Comparison of ENCODE assay signal across 21 mouse cellular contexts in genomic region chr2:29206156-29206555, GRCm38 (mm10). TPM values are rescaled to one million over a fixed set of nuclear protein-coding genes. Genes with fewer than 3 reads are reported as not detected.
DNase-seq lines count a peak whose midpoint lies in the region; ATAC-seq and TF ChIP-seq lines count a peak whose summit lies in the region.
"Had no signal": no experiment of that assay in that cellular context is flagged by ENCODE, and none has a peak within 500 bp of the region (broad histone marks: within the 10 kb centered on the region; RNA-seq: fewer than 3 reads in every experiment).

No protein-coding gene starts in this region.

- no peaks in the 10 kb centered on the region for H3K9me3 ChIP-seq in midbrain, embryonic 13.5 days
- no peaks in the 10 kb centered on the region for H3K9me3 ChIP-seq in midbrain, embryonic 10.5 days (replicated peaks)
- no peaks in the 10 kb centered on the region for H3K9me3 ChIP-seq in midbrain, embryonic 15.5 days
- H3K9me3 ChIP-seq: forebrain, embryonic 10.5 days; heart, embryonic 10.5 days; heart, embryonic 13.5 days; hindbrain, embryonic 12.5 days had no signal

- no peak overlapping the region for H3K9ac ChIP-seq in midbrain, embryonic 13.5 days (replicated peaks)
- H3K9ac ChIP-seq in midbrain, embryonic 15.5 days, result no peak overlapping the region
- H3K9ac ChIP-seq: heart, embryonic 13.5 days; hindbrain, embryonic 12.5 days had no signal

- intact Hi-C loops in gastrocnemius, postnatal 14 days (cut with DNase I; ENCODE audit: low total_unique reads), result no loop called here

- WGBS in midbrain, embryonic 13.5 days, result 26% methylated on average over 8 of the region's 8 CpGs
- WGBS in midbrain, embryonic 10.5 days, result 43% methylated on average over 8 of the region's 8 CpGs
- 35% methylated on average over 8 of the region's 8 CpGs for WGBS in midbrain, embryonic 15.5 days
- 41% methylated on average over 8 of the region's 8 CpGs for WGBS in lung, adult 2 months

- no peak for TF ChIP-seq CTCF in brain, embryonic 14.5 days (IDR thresholded peaks at IDR 0.05; ENCODE audit: borderline replicate concordance, extremely low read depth, insufficient read depth, insufficient read length)
- no peak for TF ChIP-seq CTCF in lung, adult 2 months (IDR thresholded peaks at IDR 0.05; ENCODE audit: insufficient read depth, low read length)

- no peak overlapping the region for H3K4me2 ChIP-seq in midbrain, embryonic 13.5 days (replicated peaks)
- H3K4me2 ChIP-seq in midbrain, embryonic 15.5 days, result no peak overlapping the region
- H3K4me2 ChIP-seq: heart, embryonic 13.5 days; hindbrain, embryonic 12.5 days had no signal

- peak; percentile 37; the same call in 1 of the 2 replicates for ATAC-seq in midbrain, embryonic 13.5 days
- ATAC-seq in midbrain, embryonic 15.5 days (replicated peaks), result peak; percentile 59; the same call in 1 of the 2 replicates
- ATAC-seq: CD4-positive, CD25-positive, alpha-beta regulatory T cell, adult 4 months; forebrain, embryonic 14.5 days; hindbrain, embryonic 16.5 days had no signal

- no peak for DNase-seq in midbrain, embryonic 10.5 days (ENCODE audit: low spot score)
- peak; percentile 52 for DNase-seq in brain, embryonic 14.5 days (ENCODE audit: low read depth)
- no peak for DNase-seq in lung, adult 2 months
- DNase-seq in gastrocnemius, postnatal 14 days, result no peak
- DNase-seq: adrenal gland, adult 2 months; adrenal gland, postnatal 14 days; cerebellum, adult 18-20 months; cerebellum, adult 9-10 months; gastrocnemius, postnatal 36 days; heart, adult 2 months; heart, postnatal 14 days; heart, postnatal 4 days had no signal

- H3K27ac ChIP-seq in midbrain, embryonic 13.5 days, result no peak overlapping the region
- H3K27ac ChIP-seq in midbrain, embryonic 10.5 days (replicated peaks), result no peak overlapping the region; the same call in 1 of the 2 replicates
- H3K27ac ChIP-seq in midbrain, embryonic 15.5 days, result 0 out of 2 replicates have a peak overlapping the region, but pooled peaks have one; percentile 11
- H3K27ac ChIP-seq: forebrain, embryonic 10.5 days; heart, adult 2 months; heart, embryonic 10.5 days; heart, embryonic 13.5 days; hindbrain, embryonic 12.5 days had no signal

- H3K4me3 ChIP-seq in midbrain, embryonic 13.5 days (replicated peaks), result no peak overlapping the region
- H3K4me3 ChIP-seq in midbrain, embryonic 10.5 days, result no peak overlapping the region
- H3K4me3 ChIP-seq in midbrain, embryonic 15.5 days, result no peak overlapping the region
- no peak overlapping the region for H3K4me3 ChIP-seq in lung, adult 2 months (replicated peaks; ENCODE audit: extremely low read depth, low read depth, low read length)
- H3K4me3 ChIP-seq: forebrain, embryonic 10.5 days; heart, adult 2 months; heart, embryonic 10.5 days; heart, embryonic 13.5 days; hindbrain, embryonic 12.5 days had no signal

- H3K4me1 ChIP-seq in midbrain, embryonic 13.5 days (replicated peaks), result peaks cover 29% of the 10 kb centered on the region
- peaks cover 22% of the 10 kb centered on the region for H3K4me1 ChIP-seq in midbrain, embryonic 10.5 days
- peaks cover 15% of the 10 kb centered on the region; the same call in 1 of the 2 replicates for H3K4me1 ChIP-seq in midbrain, embryonic 15.5 days
- no peaks in the 10 kb centered on the region for H3K4me1 ChIP-seq in lung, adult 2 months (ENCODE audit: control insufficient read depth, insufficient read depth, low read length)
- H3K4me1 ChIP-seq: heart, embryonic 13.5 days; hindbrain, embryonic 12.5 days had no signal

- no peaks in the 10 kb centered on the region for H3K36me3 ChIP-seq in midbrain, embryonic 13.5 days
- H3K36me3 ChIP-seq in midbrain, embryonic 10.5 days, result no peaks in the 10 kb centered on the region
- no peaks in the 10 kb centered on the region for H3K36me3 ChIP-seq in midbrain, embryonic 15.5 days (replicated peaks)
- H3K36me3 ChIP-seq: forebrain, embryonic 10.5 days; heart, embryonic 10.5 days; heart, embryonic 13.5 days; hindbrain, embryonic 12.5 days had no signal

- TF ChIP-seq POLR2A in brain, embryonic 14.5 days (IDR thresholded peaks at IDR 0.05; ENCODE audit: borderline replicate concordance, extremely low read depth, insufficient read depth, insufficient read length, poor library complexity, severe bottlenecking), result no peak
- no peak for TF ChIP-seq POLR2A in lung, adult 2 months (IDR thresholded peaks at IDR 0.05; ENCODE audit: borderline replicate concordance, extremely low read depth, low read depth, low read length)

- 0 out of 2 replicates have a peak, but pooled peaks cover 2% of the 10 kb centered on the region for H3K27me3 ChIP-seq in midbrain, embryonic 13.5 days
- H3K27me3 ChIP-seq in midbrain, embryonic 10.5 days (ENCODE audit: low read depth, poor library complexity, severe bottlenecking), result peaks cover 5% of the 10 kb centered on the region; the same call in 1 of the 2 replicates
- no peaks in the 10 kb centered on the region for H3K27me3 ChIP-seq in midbrain, embryonic 15.5 days (replicated peaks)

RNA-seq across cellular contexts. Expression of gene Ntng2, which starts 46.6 kb away (rescaled TPM):
- polyA plus RNA-seq in midbrain, embryonic 13.5 days (2015; fragmentation: Nextera tagmentation; extraction: Ambion mirVana), result 11.8 and 15.6 TPM in 2 replicates
- 1.6 and 2.8 TPM in 2 replicates for polyA plus RNA-seq in midbrain, embryonic 10.5 days (2016; fragmentation: Nextera tagmentation; extraction: Ambion mirVana)
- polyA plus RNA-seq in brain, embryonic 14.5 days (2012; rRNA removed), result 76.2 and 76.6 TPM in 2 replicates
- polyA plus RNA-seq in midbrain, embryonic 15.5 days (2015; fragmentation: Nextera tagmentation; extraction: Ambion mirVana), result 13.4 and 14.6 TPM in 2 replicates
- 44.7 and 51.7 TPM in 2 replicates for polyA plus RNA-seq in lung, adult 2 months (2012; rRNA removed)
- 10 to 100 TPM; 24.2 to 28.2 TPM for total RNA-seq in gastrocnemius, postnatal 14 days (2021)
